Mouse (Mus musculus) 3134 (cell line): Measurements from ENCODE around the gene Tert.

Experiments used
- DNase-seq: peaks from one replicate; pipeline ENCODE4 v3.0.0-alpha.2; 2011; ENCODE audit warnings: low spot score; ENCODE audit not compliant: insufficient read length; ENCODE audit errors: extremely low read depth

Gene Tert

GRCm38 (mm10) chr13:73626745-73627549 lies at the start of gene Tert:
Gene Tert, plus strand, starts transcription at chr13:73626911.
- peak; percentile 53 for DNase-seq

- no peak for DNase-seq
These were observed 49.4 kb upstream of the Tert start for GRCm38 (mm10) chr13:73577277-73577676.

GRCm38 (mm10) chr13:73591488-73591887 lies 35.2 kb upstream of the Tert start:
- DNase-seq, result no peak

GRCm38 (mm10) chr13:73592546-73592945 lies 34.2 kb upstream of the Tert start:
- no peak for DNase-seq

- no peak for DNase-seq
These were observed 30.4 kb upstream of the Tert start for GRCm38 (mm10) chr13:73596276-73596675.

- DNase-seq, result no peak
These were observed 26.5 kb upstream of the Tert start for GRCm38 (mm10) chr13:73600217-73600616.

GRCm38 (mm10) chr13:73603046-73603445 lies 23.7 kb upstream of the Tert start:
- no peak for DNase-seq

GRCm38 (mm10) chr13:73603522-73604155 lies 23.1 kb upstream of the Tert start, which contains the start of gene Clptm1l:
Gene Clptm1l, plus strand, starts transcription at chr13:73604006.
- DNase-seq, result peak; percentile 95

GRCm38 (mm10) chr13:73604156-73604957 lies 22.4 kb upstream of the Tert start:
- no peak for DNase-seq

- DNase-seq, result no peak
These were observed 8.3 kb upstream of the Tert start for GRCm38 (mm10) chr13:73618406-73618805.

GRCm38 (mm10) chr13:73620637-73621036 lies 6.1 kb upstream of the Tert start:
- no peak for DNase-seq

- DNase-seq, result no peak
These were observed 334 bp upstream of the Tert start for GRCm38 (mm10) chr13:73626410-73626744.

- DNase-seq, result no peak
These were observed 1.9 kb downstream of the Tert start for GRCm38 (mm10) chr13:73628586-73629113.

- no peak for DNase-seq
These were observed 5.1 kb downstream of the Tert start for GRCm38 (mm10) chr13:73631837-73632236.

- no peak for DNase-seq
These were observed 11.1 kb downstream of the Tert start for GRCm38 (mm10) chr13:73637826-73638225.

GRCm38 (mm10) chr13:73641296-73641695 lies 14.6 kb downstream of the Tert start:
- DNase-seq, result no peak

GRCm38 (mm10) chr13:73646397-73647087 lies 19.8 kb downstream of the Tert start:
- DNase-seq, result peak; percentile 49

- DNase-seq, result no peak
These were observed 26.6 kb downstream of the Tert start for GRCm38 (mm10) chr13:73653266-73653665.

GRCm38 (mm10) chr13:73654976-73655375 lies 28.3 kb downstream of the Tert start:
- DNase-seq, result no peak

GRCm38 (mm10) chr13:73658953-73659352 lies 32.2 kb downstream of the Tert start:
- no peak for DNase-seq
